Mouse (Mus musculus): ENCODE measurements around the gene Mob2.

Gene Mob2

DNA sequence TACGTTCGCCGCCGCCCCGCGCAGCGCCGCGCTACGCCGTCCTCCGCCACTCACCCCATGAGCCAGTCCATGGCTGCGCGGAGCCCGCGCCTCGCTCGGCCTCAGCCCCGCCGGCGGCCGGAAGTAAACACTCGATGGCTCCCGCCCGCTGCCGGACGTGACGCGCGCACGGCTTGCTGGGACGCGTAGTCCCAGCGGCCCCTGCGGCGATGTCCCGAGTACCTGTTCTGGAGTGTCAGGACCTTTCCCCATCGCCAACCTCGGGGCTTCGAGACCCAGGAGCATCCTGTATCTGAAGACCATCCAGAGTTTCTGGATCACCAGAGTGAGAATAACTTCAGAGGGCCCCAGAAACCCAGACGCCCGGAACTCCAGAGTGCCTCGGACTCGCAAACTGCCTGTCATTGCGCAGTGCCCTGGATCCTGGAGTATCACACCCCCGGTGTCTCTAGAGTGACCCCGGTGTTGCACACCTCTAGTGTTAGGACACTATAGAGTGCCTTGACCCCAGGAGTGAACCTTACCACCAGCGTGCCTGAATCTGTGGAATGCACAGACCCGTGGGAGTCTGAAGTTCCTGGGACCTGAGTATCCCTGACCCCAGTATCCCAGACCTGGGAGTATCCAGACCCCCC is at the start of gene Mob2:
TSS of gene Mob2 (minus strand) at position 135 of the 635 bp plus-strand sequence.
- DNase-seq: peak; percentile 90

DNA sequence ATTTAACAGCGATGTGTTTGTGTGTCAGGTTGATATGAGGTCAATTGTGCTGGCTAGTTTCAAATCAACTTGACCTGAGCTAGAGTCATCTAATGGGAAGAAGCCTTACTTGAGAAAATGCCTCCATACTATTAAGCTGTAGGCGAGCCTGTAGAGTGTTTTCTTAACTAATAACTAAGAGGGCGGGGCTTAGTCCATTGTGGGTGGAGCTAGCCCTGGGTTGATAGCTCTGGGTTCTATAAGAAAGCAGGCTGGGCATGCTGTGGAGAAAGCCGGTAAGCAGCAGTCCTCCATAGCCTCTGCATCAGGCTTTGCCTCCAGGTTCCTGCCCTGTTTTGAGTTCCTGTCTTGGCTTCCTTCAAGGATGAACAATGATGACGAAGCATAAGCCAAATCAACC is 43.9 kb upstream of the Mob2 start:
- DNase-seq: no peak

DNA sequence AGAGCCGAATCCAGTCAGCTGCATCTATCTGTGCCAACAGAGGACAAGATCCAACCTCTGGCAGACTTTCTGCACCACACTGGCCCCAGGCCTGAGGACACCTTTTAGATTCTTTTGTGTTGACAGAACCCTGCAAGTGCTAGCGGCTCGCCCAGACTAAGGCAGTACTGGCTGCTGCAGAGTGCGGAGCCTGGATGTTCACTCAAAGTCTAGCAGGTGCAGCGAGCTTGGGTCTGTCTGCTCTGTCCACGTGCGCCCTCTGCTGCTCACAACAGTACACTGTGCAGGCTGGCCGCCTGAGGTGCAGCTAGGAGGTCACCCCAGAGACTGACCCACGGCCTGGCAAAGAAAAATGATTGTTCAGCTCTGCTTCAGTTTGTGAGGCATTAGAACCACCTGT is 36.9 kb upstream of the Mob2 start:
- peak; percentile 88 for DNase-seq

DNA sequence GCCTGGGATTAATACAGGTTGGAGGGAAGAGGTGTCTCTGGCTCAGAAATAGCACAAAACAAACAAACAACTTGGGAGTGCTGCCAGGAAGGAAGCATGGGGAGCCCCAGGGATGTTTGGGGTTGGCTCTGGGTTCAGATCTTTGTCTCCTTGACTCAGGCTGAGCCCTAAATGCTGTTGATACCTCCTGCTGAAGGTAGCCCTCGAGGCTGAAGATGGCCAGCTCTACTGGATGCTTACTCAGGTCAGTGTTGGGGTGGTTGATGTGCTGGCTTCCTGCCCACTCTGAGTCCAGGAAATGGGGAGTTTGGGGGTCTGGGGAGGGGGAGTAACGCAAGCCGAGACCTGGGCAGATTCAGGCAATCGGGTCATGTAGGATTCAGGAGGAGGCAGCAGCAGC is 35.8 kb upstream of the Mob2 start:
- no peak for DNase-seq

DNA sequence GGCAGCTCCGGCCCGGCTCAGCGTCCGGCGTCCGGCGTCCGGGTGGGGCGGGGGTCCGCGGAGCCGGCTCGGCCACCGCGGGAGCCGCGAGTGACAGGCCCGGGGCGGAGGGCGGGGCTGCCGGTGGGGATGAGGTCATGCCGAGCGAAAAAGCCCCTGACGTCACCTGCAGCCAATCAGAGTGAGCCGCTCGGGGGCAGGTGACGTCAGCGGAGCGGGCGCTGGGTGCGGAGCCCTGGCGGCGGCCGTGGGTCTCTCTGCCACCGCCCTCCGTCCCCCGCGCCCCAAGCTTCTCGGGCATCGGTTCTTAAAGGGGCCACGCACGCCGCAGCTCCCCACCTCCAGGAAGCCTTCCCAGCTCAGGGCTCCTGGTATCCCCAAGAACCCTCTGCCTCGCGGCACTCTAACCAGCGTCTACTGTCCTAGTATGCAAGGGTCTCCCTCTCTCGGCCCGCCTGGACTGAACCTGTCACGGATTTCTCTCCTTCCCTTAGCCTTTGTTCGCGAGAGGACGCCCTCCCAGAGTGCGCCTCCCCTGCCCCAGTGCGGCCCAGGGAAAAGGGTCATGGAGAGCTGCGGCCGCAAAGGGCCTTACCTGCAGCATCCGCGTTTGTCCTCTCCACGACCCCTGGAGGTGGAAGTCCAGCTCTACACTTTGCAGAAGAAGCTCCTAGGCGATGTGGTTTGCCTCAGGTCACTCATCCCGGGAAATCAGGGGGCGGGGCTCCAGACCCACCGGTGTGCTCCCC is 34.5 kb upstream of the Mob2 start, which contains the start of gene Dusp8:
TSS of gene Dusp8 (minus strand) at position 661 of the 749 bp plus-strand sequence.
- DNase-seq: peak; percentile 98

DNA sequence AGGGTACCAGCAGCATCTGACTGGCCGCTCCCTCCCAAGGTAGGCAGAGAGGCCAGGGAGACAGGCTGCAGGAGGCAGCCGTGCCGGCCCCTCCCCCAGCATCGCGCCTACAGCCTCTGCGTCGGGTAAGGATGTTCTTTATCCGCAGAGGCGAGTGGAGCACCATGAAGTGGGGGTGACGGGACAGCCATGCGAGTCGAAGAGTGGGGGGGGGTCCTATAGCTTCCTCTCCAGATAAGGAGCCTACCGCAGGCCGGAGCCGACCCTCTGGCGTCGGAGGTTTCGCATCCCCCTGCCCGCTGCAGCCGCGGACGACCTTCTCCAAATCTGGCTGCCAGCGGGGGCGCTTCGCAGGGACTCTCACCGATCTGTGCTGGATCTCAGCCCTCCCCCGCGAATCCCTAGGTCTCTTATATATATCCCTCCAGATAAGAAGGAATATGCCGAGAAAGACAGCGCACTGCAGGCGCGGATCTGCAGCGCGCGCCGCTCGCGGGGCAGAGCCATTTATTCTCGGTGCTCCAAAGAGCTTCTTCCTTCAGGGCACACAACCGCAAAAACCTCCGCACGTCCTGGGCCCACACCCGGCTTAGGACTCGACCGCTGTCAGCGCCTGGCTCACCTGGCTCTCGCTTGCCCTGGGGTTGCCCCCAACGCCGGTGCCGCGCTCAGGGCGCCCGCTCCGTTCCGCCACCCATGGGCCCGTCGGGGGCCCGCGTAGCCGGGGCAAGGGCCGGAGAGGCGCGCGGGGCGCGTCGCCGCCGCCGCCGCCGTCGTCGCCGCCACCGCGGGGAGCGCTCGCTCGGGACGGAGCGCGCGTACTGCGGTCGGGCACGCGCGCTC is 33.7 kb upstream of the Mob2 start:
- DNase-seq: peak; percentile 71

DNA sequence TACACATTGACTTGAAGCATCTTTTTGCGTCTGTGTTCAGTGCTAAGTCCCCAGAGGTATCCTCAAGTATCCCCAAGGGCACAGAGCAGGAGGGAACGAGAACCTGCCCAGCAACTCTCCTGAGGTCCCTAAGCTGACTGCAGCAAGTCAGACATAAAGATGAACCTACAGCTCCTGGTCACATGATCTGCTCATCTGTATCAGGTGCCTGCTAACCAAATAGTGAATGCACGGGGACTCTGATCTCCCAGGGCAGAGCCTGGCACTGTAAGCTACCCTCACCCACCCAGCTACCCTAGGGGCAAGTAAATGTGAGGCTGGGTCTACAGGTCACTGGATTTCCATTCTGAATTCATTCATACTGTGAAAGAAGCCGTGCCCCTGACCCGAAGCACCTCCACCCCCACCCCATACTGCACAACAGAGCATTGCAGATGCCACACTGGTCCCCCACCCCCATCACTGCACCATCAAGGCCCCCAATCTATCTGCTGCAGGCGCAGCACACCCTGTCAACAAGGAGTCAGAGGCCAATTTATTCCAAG is 32.9 kb upstream of the Mob2 start:
- peak; percentile 28 for DNase-seq

DNA sequence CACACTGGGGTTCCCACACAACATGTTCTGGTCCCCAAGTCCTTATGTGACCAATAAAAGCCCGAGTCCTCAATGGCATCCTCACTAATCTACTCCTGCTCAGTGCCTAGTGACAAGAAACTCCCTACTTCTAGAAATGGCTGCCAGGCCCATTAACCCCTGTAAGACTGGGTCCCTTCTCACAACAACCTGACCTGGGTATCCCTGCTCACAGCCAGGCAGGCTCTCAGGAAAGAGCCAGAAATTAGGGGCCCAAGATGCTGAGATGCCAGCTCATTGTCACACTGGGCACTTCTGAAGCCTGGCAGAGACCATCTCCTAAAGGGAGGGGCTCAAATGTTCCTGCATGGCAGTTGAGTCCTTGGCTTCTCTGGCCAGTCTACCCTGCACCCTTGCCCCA is 32.1 kb upstream of the Mob2 start:
- DNase-seq: no peak

DNA sequence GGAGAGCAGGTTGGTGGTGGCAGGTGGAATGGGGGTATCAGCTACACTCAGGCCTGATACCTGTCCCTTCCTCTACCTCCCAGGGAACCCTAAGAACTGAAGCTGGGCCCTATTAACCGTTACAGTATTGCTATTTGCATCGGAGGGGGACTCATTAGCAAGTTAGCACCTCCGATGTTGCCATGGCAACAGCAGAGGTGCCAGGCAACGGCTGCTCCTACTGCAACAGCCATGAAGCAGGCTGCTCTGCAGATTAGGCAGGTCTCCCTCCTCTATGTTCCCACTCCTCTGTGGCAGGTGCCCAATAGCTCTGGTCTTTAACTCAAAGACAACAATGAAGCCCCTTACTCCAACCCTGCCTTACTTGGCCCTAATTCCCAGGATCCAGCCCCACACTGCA is 31.0 kb upstream of the Mob2 start:
- DNase-seq: no peak

DNA sequence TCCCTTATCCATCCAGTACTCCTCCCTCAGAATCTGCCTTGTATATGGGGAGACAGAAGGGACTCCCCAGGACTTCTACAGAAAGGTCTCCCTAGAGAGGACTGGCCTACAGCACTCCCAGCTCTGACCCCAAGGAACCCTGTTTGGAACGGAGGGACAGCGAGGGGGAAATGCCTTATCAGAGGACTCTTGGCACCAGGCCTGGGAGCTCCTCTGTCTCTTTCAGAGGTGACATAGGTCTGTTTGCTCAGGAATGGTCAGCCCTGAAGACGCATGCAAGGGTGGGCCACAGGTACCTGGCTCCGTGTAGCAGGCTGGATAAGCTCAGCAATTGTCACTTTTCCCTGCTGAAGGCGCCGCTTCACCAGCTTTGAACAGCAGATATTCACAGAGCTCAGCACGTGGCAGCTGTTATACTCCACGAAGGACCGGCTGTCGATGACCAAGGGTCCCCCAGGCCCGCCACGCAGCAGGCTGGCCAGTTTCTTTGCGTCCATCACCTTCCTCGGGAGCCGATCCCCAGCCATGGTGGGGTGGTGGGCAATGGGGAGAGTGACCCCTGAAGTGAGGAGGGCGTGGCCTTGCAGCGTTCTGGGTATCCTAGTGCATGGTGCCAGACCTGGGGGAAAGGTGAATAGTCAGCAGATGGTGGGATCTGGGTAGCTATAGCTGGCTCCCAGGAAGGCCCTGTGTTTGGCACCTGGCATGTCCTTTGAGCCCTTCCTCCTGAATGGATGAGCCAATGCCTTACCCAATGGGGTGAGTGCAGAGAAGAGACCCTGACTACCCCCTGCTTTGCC is 29.0 kb upstream of the Mob2 start:
- DNase-seq: no peak

DNA sequence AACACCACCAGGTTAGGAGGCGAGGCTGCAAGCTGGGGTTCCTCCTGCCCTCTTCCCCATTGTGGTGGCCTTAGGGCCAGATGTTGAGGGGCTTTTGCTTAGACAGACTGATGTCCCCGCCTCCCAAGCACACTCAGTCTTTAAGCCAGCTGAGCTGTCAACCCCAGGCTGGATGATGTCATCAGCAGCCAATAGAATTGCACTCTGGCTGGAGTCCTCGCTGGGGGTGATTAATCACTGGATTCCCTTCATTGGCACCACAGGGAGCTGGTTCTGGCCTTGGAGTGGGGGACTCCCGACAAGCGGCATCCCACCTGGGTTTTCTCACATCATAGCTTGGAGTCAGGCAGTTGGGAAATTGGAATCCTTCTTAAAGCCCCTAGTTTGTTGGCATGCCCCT is 28.0 kb upstream of the Mob2 start:
- no peak for DNase-seq

DNA sequence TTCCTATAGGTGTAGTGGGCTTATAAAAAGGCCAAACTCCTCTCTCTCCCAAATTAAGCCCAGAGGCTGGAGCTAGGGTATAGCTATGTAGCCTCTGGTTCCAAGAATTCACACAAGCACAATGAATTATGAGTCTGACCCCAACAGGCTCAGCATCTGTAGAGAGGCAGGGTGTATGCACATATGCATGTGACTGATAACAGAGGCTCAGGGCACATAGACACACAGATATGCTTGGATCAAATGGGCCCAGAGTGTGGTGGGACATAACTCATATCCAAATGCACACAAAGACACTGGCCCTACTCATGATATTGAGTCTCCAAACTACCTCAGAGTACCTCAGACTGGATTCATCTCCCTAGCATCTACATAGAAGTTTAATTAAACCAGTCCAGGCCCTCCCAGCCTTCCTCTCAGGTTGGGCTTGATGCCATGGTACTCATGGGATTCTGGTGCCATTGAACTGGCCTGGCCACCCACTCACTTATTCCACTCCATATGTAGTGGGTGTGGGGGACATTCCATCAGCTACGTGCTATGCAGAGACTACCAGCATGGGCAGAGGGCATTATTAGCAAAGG is 26.3 kb upstream of the Mob2 start:
- no peak for DNase-seq

DNA sequence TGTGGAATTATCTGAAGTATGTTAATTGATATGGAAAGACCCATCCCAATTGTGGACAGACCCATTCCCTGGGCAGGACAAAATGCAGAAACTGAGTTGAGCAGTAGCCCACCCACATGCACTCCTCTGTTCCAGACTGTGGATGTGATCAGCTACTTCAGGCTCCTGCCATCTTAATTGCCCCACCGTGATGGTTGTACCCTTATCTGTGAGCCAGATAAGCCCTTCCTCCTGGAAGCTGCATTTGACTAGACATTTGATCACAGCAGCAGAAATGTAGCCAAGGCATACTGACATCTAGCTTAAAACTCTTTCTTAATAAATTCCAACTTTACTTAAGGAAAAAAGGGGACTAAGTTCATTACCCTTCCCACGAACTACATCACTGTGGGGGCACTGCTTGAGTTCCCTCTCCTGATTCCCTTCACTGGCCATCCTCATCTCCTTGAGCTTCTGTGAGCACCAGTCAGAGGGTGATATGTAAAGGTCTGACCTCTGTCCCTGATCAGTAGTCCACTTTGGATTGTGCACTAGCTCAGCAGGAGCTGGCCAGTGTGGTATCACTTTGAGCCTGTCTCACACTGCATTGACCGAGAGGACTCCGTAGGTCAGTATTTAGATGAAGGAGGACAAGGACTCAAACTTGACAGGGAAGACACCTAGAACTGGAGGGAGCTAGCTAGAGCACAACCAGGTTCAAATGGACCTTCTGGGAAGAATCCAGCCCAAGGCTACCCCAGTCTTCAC is 25.5 kb upstream of the Mob2 start:
- no peak for DNase-seq

DNA sequence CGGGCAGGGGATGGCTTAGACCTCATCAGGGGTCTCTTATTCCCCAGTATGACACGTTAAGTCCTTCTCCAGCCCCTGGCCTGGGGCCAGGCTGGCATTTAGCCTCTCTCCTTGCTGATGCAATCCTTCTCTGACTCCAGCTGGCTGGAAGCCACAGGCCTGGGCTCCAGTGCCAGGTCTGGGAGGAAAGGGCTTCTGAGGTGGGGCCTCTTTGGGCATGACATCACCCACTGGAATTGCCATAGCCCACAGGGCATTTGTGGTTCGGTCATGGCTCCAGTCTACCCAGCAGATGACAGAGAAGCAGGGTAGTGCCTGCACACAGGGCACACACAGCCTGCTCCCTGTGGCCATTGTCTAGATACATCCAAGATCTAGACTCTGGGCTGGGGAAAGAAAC is 24.0 kb upstream of the Mob2 start:
- peak; percentile 87 for DNase-seq

DNA sequence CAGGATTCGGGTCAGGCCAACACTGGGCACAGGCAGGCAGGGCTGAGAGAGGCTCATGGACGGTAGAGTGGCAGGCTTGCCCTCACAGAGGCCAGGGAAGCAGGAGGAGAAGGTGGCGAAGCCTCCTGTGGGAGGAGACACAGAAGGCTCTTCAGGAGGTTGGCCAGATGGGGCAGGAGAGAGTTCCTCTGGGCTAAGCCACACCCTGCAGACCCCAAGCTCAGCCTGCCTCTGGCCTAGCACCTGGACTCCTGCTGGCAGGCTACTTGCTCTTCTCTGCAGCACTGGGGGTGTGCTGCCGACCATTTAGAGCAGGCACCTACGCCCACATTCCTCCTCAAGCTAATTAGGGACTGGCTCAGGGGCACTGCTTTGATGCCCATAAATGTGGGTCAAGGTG is 23.5 kb upstream of the Mob2 start:
- no peak for DNase-seq

DNA sequence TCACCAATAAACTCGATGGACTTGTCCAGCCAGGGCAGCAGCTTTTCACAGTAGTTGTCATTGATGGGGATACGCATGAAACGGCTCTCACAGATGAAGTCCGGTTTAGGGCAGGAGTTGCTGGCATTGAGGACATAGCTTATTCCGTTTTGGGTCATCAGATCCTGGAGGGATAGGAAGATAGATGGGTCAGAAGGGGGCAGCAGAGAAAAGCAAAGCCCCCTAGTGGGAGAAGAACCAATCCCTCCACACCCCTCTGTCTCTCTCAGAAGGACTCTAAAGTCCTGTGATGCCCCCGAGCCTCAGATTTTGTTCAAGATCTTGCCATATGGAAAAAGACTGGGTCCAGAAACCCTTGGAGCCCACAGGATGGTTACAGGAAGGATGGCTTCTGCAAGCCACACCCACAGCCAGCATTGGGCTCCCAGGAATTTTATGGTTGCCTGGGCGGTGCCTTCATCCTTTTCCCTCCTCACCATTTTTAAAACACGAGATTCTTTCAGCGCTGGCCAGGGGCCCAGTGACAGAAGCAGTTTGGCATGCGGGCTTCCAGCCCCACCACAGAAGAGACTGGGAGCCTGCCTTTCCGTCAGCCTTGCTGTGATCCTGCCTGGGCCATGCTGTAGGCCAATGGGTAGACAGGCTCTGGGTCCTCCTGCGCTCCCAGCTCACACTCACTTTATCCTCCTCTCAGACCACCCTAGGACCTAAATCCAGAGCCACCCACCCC is 22.9 kb upstream of the Mob2 start:
- peak; percentile 54 for DNase-seq

DNA sequence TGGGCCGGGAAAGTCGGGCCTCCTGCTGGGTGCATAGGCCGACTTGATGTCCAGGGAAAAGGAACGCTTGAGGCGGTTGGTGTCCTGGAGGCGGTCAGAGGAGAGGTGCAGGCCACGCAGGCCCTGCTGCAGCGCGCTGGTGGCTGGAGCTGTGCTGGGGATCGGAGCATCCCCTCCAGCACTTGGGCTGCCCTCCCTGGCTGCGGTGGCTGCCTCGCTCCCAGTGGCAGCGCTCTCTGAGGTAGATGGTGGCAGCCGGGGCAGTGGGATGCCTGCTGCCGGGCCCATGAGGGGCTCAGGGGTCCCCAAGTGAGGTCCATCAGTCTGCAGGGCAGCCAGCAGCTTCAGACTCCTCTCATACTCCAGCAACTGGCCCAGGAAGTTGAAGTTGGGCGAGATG is 21.7 kb upstream of the Mob2 start:
- no peak for DNase-seq

DNA sequence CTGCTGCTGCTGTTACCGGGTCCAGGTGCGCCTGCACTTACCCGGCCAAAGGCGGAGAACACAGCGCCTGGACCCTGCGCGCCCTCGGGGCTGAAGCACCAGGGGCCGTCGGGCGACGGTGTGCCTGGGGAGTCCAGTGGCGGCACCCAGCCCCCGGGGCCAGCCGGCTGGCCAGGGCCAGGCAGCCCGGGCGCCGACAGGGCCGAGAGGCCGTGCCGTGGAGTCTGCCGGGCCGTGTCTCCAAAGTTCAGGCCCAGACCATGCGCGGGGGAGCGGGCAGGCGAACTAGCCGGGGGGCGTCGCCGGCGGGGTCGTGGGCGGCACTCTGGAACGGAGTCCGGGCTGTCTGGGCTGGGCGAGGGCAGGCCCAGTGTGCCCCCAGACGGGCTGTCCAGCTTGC is 21.3 kb upstream of the Mob2 start:
- DNase-seq: no peak

DNA sequence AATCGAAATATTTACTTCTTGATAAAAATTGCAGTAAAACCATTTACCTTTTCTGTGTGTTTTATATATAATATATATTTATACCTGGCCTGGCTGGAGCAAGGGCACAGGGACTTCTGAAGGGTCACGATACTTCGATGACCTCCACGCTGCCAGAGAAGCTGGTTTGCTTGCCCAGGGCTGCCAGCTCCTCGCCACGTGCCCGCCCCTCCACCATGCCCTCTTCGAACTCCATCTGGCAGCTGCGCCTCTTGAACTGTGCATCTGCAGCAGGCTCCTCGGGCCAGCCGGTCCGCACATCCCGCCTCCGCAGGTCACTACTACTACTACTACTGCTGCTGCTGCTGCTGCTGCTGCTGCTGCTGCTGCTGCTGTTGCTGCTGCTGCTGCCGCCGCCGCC is 20.9 kb upstream of the Mob2 start:
- no peak for DNase-seq

DNA sequence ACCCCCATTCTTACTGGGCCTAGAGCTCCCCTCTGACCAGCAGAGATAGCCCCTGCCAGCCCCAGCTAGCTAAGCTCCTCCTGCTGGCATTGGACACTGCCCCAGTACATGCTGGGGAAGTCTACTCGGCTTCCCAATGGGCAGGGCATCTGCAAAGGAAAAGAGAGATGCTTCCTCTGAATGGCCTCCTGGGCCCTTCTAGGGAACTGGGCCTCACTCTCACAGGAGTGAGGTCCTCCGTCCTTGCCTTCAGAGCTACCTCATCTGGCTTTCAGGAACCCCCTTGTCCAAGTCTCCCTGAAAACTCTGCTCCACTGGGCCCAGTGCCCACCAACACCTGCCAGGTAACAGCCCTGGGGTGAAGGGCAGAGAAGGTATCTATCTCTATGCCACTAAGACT is 20.0 kb upstream of the Mob2 start:
- DNase-seq: no peak

DNA sequence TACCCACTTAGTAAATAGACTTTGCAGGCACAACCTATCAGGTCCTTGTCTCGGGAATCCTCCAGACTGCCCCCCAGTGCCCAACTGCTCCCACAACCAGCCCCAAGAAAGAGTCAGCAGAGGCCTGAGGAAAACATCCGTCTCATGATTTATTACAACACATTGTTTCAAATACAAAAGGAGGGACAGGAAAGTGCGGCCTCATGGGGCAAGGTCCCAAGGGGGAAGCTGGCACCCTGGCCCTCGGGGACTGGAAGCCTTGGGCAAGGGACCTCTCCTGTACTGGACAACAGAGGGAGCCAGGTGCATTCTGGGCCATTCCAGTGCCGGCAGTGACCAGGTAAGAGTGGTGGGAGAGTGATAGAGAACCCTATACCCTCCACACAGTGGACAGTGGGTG is 18.5 kb upstream of the Mob2 start:
- no peak for DNase-seq

All from cerebellum, adult 8-10 months (tissue).